Mouse (Mus musculus): ENCODE measurements around the gene Mfsd6l.
A peak's percentile ranks its signal among the peaks of the same experiment; 100 is the strongest.

The Mfsd6l gene

DNA sequence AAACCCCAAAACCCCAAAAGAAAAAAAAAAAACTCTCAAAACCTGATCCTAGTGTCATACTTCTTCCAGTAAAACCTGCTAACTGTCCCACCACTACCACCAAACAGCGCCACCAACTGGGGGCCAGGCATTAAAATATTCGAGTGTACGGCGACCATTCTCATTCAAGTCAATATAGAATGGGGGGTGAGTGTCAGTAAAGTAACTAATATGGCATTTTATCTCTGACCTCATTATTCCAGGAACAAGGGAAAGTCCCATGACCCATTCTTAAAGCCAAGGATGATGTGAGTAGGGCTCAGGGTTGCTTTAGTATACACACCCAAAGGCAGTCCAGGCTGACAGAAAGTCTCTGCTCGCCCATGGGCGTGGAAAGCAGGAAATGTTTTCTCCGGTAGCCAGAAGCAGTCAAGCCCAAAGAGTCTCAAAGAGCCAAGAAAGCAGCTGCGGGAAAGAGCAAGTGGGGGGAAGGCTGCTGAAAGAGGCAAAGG, 2.0 kb upstream of the Mfsd6l start:
- peak; percentile 42 for DNase-seq (ENCODE audit: low spot score)

DNA sequence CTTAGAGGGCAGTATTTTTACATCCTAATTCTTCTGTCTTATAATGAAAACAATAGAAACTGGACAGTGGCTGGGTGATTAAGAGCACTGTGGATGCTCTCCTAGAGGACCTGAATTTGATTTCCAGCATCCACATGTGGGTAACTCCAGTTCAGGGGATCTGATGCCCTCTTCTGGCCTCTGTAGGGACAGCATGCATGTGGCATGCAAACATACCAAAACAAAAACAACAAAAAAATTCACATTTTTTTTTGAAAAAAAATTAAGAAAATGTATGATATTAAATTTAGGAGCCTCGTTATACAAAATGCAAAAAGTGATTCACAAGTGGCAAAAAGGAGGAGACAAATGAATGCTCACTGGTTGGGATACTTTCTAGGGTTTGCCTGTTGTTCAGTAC, 3.6 kb downstream of the Mfsd6l start:
- no peak for DNase-seq (ENCODE audit: low spot score)

DNA sequence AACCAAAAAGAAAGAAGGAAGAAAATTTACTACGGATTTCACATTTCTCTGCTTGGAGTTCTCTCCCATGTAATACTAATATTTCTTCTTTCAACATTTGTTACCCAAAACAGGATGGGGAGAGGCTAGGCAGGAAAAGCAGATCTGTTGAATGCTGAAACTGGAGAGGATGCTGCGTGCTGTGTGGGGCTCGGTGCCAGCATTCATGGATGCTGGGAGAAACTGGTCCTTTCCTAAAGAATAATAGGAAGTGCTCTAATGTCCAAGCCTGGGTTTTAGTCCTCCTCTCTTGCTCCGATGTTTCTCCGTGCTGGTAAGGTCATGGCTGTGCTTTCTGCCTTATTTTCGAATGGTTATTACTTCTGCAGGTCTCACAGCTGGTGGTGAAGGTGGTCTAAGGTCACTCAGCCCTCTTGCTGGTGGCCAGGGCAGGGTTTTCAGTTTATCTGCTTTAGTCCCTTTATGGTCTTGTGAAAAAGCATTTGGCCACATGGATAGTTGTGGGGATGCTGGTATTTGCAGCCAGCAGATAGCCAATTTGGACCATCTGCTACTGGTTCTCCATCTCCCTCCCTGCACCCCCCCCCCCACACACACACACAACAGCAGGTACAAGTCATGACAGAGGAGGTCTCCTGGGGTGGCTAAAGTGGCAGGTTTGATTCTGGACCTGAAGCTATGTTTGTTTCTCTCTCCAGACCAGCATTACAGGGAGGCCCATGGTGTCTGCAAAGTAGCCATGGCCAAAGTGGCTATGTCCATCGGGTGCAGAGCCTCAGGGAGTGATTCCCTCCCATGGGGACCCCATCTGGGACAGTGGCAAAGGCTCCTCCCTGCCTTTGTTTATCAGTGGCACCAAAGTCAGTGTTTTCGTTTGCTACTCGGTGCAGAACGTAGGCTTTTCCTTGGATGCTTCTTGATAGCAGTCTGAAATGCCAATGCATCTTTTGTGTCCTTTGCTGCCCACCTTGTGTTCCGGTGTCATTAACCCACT, 6.3 kb downstream of the Mfsd6l start:
- no peak for DNase-seq (ENCODE audit: low spot score)

DNA sequence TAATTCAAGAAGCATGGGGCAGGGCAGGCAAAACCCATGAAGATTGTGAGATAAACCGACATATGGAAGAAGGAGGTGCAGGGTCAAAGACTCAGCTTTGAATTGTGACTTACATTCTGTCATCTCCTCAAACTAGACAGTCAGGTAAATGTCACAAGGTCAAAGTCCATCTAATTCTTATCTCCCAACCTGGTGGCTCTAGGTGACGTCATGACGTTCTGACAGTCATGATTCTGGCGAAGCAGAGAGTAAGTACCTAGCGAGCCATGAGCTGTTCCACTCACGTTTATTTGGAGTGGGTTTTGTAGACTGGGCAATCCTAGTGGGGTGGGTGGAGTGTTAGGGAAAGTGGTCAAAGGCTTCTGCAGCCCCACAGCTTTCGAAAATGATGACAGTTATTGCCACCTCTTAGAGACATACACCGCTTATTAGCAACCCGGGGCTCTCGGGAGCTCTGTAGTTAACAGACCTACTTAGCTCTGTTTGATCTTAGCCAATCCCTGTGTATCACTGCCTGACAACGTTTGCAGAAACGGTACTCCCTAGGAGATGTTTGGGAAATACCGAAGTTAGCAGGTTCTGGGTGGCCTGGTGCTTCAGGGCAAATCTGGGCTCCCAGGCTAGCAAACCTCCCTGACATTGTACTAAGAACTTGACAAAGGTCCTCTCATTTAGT, 8.5 kb downstream of the Mfsd6l start:
- DNase-seq (ENCODE audit: low spot score) = no peak

DNA sequence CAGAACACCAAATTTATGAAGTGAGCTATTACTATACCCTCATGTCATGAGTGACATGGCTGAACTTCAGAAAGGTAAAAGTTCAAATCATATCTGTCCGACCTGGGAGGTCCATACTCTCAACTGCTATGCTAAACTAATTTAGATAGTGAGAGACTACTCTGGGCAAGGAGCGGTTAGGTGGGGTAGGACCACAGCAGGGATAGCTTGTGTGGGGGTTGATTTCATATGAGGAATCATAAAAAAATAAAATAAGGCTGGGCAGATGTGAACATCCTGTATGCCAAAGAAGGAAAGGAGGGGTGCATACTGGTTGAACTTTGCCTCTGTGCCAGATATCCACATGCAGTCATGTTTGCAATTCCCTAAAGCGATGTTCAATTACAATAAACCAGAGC, 9.0 kb downstream of the Mfsd6l start:
- no peak for DNase-seq (ENCODE audit: low spot score)

- peak; percentile 84 for DNase-seq (ENCODE audit: low spot score)
These were observed 10.6 kb downstream of the Mfsd6l start for GRCm38 (mm10) chr11:68566447-68567059.

DNA sequence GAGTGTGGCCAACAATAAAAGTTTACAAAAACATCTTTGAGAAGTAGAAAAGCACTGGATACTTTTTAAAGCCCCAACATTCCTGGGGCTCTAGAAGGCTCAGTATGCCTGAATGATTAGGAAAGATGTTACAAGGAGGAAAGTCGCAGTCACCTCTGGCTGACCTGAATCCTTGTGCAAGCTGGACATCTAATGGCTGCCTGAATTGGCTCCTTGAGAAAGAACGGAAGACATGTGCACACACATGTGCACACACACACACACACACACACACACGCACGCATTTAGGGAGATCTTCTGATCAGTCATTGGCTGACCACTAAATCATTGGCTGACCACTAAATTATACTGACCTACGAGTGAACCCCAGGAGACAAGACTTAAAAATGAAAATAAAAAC, 14.9 kb downstream of the Mfsd6l start:
- DNase-seq (ENCODE audit: low spot score) = no peak

DNA sequence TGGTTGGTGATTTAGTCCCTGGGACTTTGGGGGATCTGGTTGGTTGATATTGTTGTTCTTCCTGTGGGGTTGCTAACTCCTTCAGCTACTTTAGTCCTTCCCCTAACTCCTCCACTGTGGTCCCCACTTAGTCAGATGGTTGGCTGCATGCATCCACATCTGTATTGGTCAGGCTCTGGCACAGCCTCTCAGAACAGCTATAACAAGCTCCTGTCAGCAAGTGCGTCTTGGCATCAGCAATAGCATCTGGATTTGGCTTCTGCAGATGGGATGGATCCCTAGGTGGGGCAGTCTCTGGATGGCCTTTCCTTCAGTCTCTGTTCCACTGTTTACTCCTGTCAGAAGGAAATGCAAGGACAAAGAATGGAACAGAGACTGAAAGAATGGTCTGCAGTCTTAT, 21.1 kb downstream of the Mfsd6l start:
- no peak for DNase-seq (ENCODE audit: low spot score)

- DNase-seq (ENCODE audit: low spot score) = peak; percentile 31
These were observed 23.5 kb downstream of the Mfsd6l start for GRCm38 (mm10) chr11:68579462-68579881.

DNA sequence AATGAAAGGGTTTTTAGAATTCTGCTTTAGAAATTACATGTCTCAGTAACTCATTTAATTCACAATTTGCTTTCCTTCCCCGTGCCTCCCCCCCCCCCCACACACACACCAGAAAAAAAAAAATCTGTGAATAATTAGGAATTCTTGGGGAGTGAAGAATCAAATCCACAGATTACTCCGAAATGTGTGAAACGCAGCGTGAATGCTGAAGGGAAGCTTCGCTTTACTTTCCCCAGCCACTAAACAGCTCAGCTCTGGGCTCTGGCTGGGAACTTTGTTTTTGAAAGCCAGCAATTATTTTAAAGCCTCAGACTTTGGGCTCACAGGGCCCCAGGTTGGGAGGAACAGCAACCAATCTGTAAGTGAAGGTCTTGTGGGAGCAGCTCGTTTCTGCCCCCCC, 24.6 kb downstream of the Mfsd6l start:
- no peak for DNase-seq (ENCODE audit: low spot score)

DNA sequence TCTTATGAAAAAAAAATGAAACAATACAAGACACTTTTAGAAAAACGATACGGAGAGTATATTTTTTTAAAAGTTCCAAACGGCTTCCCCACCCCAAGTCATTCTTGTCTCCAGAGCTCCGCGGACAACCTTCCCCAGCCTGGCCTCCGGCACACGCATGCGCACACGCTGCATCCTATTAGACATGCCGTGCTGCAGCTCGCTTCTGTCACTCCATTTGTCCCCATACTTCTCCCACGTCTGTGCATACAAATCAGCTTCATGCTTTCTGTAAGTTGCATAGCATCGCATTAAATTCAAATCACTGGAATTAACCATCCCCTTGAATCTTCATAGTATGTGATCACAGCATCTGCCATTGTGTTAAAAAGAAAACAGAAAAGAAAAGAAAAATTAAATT, 27.2 kb downstream of the Mfsd6l start:
- DNase-seq (ENCODE audit: low spot score) = no peak

DNA sequence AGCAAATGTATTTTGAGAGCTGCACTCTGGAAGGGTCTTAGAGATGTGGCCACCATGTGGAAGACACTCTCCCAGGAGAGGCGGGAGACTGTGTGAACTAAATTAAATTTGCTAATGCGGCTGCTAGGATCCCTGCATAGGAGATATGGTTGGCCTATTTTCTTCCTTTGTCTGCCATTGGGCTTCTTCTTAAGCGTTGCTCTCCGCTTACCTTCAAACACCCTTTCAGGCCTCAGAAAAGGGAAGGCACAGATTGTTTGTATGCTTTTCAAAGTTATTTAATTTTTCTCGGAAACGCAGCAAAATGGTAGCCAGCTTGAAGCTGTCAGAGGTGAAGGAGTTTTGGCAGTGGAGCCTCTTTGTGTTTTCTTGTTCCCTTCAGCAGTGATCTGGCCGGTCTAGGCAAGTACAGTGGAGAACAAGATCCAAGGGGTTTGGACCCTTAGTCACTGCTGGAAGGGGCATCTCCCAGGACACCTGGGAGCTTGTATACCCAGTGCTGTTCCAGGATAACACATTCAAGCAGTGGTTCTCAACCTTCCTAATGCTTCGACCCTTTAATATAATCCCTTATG, 28.0 kb downstream of the Mfsd6l start:
- no peak for DNase-seq (ENCODE audit: low spot score)

DNA sequence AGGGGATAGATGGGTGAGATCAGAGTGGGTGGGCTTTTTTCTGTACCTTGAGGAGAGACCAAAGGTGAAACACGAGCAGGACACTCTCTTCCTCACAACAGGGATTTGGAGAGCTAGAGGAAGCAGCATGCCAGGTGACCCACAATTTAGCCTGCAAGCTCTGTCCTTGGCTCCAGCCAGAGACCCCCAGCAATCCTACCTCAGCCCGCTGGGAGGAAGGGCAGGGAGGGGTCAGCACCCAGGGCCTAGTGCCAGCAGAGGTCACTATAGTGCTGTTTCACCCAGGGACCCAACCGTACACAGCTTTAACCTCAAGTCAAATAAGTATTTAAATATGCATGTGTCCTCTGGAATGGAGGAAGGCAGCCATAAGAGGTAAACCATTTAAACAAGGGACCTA, 29.9 kb downstream of the Mfsd6l start:
- peak; percentile 21 for DNase-seq (ENCODE audit: low spot score)

GRCm38 (mm10) chr11:68586721-68587120, 30.7 kb downstream of the Mfsd6l start, which contains the start of gene Ccdc42:
TSS of gene Ccdc42 (plus strand) at chr11:68587021.
- DNase-seq (ENCODE audit: low spot score) = no peak

DNA sequence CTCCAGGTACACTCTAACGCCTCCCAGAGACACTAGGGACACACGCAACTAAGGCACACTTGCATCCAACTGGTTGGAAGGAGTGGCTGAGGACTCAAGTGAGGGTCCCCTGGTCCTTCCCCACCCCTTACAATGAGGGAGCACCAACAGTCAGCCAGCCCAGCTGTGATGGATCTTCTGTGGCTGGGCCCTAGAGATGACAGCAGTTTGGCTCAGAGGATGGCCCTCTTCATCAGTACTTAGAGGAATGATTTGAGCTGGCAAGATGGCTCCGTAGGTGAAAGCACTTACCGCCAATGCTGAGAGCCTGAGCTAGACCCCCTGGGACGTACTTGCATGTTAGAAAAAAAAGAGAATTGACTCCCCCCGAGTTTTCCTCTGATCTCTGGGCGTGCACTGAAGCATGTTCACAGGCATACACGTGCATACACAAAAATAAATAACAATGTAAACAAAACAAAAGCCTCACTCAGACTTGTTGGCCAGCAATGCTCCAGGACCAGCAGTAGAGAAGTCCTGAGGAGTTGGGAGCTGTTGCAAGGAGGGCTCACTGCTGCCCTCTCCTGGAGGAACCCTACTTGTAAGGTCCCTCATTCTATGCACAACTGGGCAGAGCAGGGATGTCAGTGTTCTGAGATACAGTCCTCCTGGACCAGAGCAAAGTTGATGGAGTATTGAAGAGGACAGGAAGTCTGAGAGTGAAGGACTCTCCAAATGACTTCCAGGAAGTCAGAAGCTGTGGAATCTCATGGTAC, 33.2 kb downstream of the Mfsd6l start:
- DNase-seq (ENCODE audit: low spot score) = peak; percentile 89

- DNase-seq (ENCODE audit: low spot score) = no peak
These were observed 35.7 kb downstream of the Mfsd6l start for GRCm38 (mm10) chr11:68591708-68592107.

DNA sequence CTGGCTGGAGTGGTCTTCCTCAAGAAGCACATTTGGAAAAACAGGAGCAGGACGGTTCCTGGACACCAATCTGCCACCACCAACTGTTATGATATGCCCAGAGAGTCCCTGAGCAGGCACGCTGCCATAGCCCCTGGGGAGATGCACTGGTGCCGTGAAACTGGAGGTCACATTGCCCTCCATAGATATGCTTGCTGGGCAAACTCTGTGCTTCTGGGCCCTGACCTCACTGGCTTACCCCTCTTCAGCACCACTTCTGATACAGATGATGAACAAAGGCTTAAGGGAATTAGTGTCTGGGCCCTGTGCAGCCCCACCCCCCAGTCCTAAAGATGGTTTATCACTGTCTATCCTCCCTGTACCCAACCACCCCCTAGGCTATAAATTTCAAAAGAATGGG, 37.3 kb downstream of the Mfsd6l start:
- DNase-seq (ENCODE audit: low spot score) = no peak

- no peak for DNase-seq (ENCODE audit: low spot score)
These were observed 41.9 kb downstream of the Mfsd6l start for GRCm38 (mm10) chr11:68597912-68598311.

DNA sequence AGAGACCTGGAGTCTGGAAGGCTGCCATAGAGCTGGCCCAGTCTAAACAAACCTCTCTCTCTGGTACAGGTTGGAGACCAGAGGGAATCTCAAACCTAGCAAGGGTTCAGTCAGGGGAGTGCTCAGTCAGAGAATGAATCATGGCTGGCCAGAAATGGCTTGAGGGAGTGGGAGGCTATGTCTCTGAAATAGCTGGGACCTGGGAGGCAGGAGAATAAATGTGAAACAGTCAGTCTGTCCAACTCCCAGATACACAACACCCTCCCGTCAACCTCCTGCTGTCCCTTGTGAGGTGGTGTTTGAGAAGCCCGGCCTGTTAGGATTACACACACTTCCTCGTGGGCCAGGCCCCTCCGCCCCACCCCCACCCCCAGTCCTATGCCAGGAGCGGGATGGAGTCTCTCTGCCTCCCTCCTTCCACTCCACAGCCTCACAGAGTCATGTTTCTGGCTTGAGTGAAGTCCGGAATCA, 44.6 kb downstream of the Mfsd6l start:
- DNase-seq (ENCODE audit: low spot score) = no peak

GRCm38 (mm10) chr11:68601486-68601991, 45.6 kb downstream of the Mfsd6l start:
- DNase-seq (ENCODE audit: low spot score) = no peak

Measured in urinary bladder, postnatal 14 days (tissue).